Mouse (Mus musculus) small intestine, adult 2 months (tissue): ENCODE data around the gene Zfp385b. TPM values are rescaled to one million over a fixed set of nuclear protein-coding genes. Genes with fewer than 3 reads are reported as not detected.

Experiments used
- H3K27ac ChIP-seq: fragments of 200-500 bp; 2 replicates; pipeline ENCODE4 v1.5.1; 2012; ENCODE audit warnings: low read depth, low read length, control low read depth, inconsistent platforms; ENCODE audit not compliant: insufficient read depth
- H3K27me3 ChIP-seq: fragments of 200-500 bp; 2 replicates; pipeline ENCODE4 v1.6.1; 2012; ENCODE audit warnings: mild to moderate bottlenecking, moderate library complexity, low read length, inconsistent platforms; ENCODE audit not compliant: control insufficient read depth, insufficient read depth
- H3K36me3 ChIP-seq: fragments of 200-500 bp; 2 replicates; pipeline ENCODE4 v1.6.1; 2012; ENCODE audit warnings: mild to moderate bottlenecking, low read length, control low read depth, inconsistent platforms; ENCODE audit not compliant: control insufficient read depth, insufficient read depth
- H3K4me1 ChIP-seq: fragments of 200-500 bp; 2 replicates; pipeline ENCODE4 v1.6.1; 2012; ENCODE audit warnings: low read length, inconsistent platforms, mixed read lengths; ENCODE audit not compliant: control insufficient read depth, insufficient read depth, insufficient read length
- H3K4me3 ChIP-seq: fragments of 200-500 bp; 2 replicates; pipeline ENCODE4 v1.5.1; 2012; ENCODE audit warnings: low read depth, mild to moderate bottlenecking, control low read depth, inconsistent platforms, low read length, moderate library complexity
- CTCF ChIP-seq: fragments of 200-500 bp; IDR thresholded peaks from 2 replicates; pipeline ENCODE4 v1.5.1; 2012; ENCODE audit warnings: low read depth, mild to moderate bottlenecking, control low read depth, inconsistent platforms, low read length, moderate library complexity, mixed read lengths; ENCODE audit not compliant: insufficient replicate concordance, insufficient read length; ENCODE audit errors: extremely low read depth
- POLR2A ChIP-seq: fragments of 200-500 bp; IDR thresholded peaks from 2 replicates; pipeline ENCODE4 v1.6.1; 2012; ENCODE audit warnings: low read depth, mild to moderate bottlenecking, control low read depth, inconsistent platforms, low read length, moderate library complexity
- WGBS: fragments of 180-500 bp; shearing (Covaris S2); methylation state at CpG from one replicate; pipeline ENCODE4 v1.1.7; 2018; 5-methylcytosine and 5-hydroxymethylcytosine counted together
- polyA plus RNA-seq: library from polyadenylated mRNA; depleted of rRNA; stranded (reverse); fragments of >200 nt; gene quantifications from 2 replicates; pipeline ENCODE4 v1.2.3, GENCODE M21; 2012

Gene Zfp385b
- polyA plus RNA-seq, 1 experiment = 3.4 TPM

GRCm38 (mm10) chr2:77761967-77762366 is 57.5 kb downstream of the Zfp385b start:
- 87% methylated on average over 8 of the region's 8 CpGs for WGBS
- no peaks in the 10 kb centered on the region for H3K36me3 ChIP-seq
- no peak for TF ChIP-seq CTCF
- TF ChIP-seq POLR2A = no peak

GRCm38 (mm10) chr2:77758403-77759071 is 60.9 kb downstream of the Zfp385b start:
- TF ChIP-seq CTCF = no peak
- H3K4me1 ChIP-seq = no peaks in the 10 kb centered on the region
- H3K27ac ChIP-seq = no peak overlapping the region
- 78% methylated on average over 15 of the region's 15 CpGs for WGBS
- H3K27me3 ChIP-seq = no peaks in the 10 kb centered on the region
- no peaks in the 10 kb centered on the region for H3K36me3 ChIP-seq
- no peak overlapping the region for H3K4me3 ChIP-seq

More at GRCm38 (mm10) chr2:77761967-77762366, 57.5 kb downstream of the Zfp385b start:
- Histone ChIP-seq H3K4me3 (no peak overlapping the region), H3K27me3 (no peaks in the 10 kb centered on the region), H3K27ac (no peak overlapping the region), H3K4me1 (no peaks in the 10 kb centered on the region)

- WGBS = 80% methylated on average over 4 of the region's 4 CpGs
- no peak overlapping the region for H3K27ac ChIP-seq
- H3K4me1 ChIP-seq = no peaks in the 10 kb centered on the region
- TF ChIP-seq POLR2A (no peak), CTCF (no peak)
- no peaks in the 10 kb centered on the region for H3K36me3 ChIP-seq
- no peak overlapping the region for H3K4me3 ChIP-seq
- no peaks in the 10 kb centered on the region for H3K27me3 ChIP-seq
These were observed 66.9 kb downstream of the Zfp385b start for GRCm38 (mm10) chr2:77752491-77752890.

DNA sequence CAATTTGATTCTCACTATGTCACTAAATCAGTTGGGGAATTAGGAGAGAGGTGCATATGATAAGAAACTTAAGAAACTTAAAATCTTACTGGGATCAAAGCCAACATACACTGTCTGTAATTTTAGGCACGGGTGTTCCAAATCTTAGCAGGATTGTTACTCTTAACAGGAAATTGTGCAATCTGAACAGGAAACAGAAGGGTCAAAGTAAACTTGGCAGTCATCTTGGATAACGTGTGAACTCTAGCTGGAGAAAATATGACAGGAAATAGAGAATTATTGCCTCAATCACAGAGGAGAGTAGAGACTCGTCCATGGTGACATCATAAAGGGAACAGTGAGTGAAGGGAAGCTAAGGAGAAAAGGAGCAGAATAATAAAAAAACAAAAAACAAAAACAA is 69.8 kb downstream of the Zfp385b start:
- H3K36me3 ChIP-seq = no peaks in the 10 kb centered on the region
- H3K27ac ChIP-seq = no peak overlapping the region
- WGBS = 32% methylated on average over 3 of the region's 3 CpGs
- H3K4me1 ChIP-seq = no peaks in the 10 kb centered on the region
- no peaks in the 10 kb centered on the region for H3K27me3 ChIP-seq
- H3K4me3 ChIP-seq = no peak overlapping the region
- no peak for TF ChIP-seq CTCF

DNA sequence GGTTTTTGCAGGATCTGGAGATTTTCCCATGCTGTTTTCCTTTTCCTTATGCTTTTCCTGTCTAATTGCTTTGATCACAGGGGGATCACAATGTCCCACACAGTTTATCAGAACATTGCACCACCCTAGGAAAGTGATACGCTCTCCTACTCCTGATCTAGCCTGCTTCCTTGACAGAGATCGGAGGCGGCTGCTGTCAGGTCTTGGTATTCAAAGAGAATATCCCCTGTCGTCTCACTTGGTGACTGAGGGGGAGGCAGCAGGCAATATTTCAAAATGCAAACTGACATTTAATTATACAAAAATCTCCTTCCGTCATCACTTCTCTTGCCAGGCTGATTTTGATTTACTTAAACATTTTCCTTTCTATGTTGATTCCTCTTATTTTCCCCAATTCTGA is 73.0 kb downstream of the Zfp385b start:
- Histone ChIP-seq H3K4me1 (no peaks in the 10 kb centered on the region), H3K4me3 (no peak overlapping the region), H3K36me3 (no peaks in the 10 kb centered on the region), H3K27me3 (no peaks in the 10 kb centered on the region), H3K27ac (no peak overlapping the region)
- TF ChIP-seq CTCF (no peak), POLR2A (no peak)
- WGBS = 84% methylated on average over 5 of the region's 5 CpGs

- no peaks in the 10 kb centered on the region for H3K36me3 ChIP-seq
- no peaks in the 10 kb centered on the region for H3K4me1 ChIP-seq
- WGBS = 90% methylated on average over 7 of the region's 7 CpGs
- H3K27me3 ChIP-seq = no peaks in the 10 kb centered on the region
- H3K4me3 ChIP-seq = no peak overlapping the region
- no peak for TF ChIP-seq POLR2A
- no peak overlapping the region for H3K27ac ChIP-seq
These were observed 74.2 kb downstream of the Zfp385b start for GRCm38 (mm10) chr2:77745246-77745645.

- Histone ChIP-seq H3K27me3 (no peaks in the 10 kb centered on the region), H3K4me3 (no peak overlapping the region)
- 66% methylated on average over 4 of the region's 4 CpGs for WGBS
These were observed 77.1 kb downstream of the Zfp385b start for GRCm38 (mm10) chr2:77742359-77742758.

More at GRCm38 (mm10) chr2:77742359-77742758, 77.1 kb downstream of the Zfp385b start:
- H3K27ac ChIP-seq = no peak overlapping the region
- no peaks in the 10 kb centered on the region for H3K4me1 ChIP-seq
- no peaks in the 10 kb centered on the region for H3K36me3 ChIP-seq
- TF ChIP-seq POLR2A = no peak
- TF ChIP-seq CTCF = no peak
